Mouse (Mus musculus) layer of hippocampus, postnatal 14 days (tissue): ENCODE results near the gene St7. TPM values are rescaled to one million over a fixed set of nuclear protein-coding genes. Genes with fewer than 3 reads are reported as not detected.

ENCODE experiments used
- DNase-seq, 2 experiments: peaks; one replicate each; pipeline ENCODE4 v3.0.0; 2021 to 2022; ENCODE audit warnings: low spot score in 2 of 2, mixed read lengths in 1 of 2
- total RNA-seq, 2 experiments: library from RNA; stranded (reverse); gene quantifications; 2 replicates each; pipeline ENCODE4 v1.2.3; 2021

Gene St7
- total RNA-seq, 2 experiments from 2014 or later: 40.8 to 42.2 TPM

GRCm38 (mm10) chr6:17942344-17942743, 249.6 kb downstream of the St7 start:
- DNase-seq: no peak

DNA sequence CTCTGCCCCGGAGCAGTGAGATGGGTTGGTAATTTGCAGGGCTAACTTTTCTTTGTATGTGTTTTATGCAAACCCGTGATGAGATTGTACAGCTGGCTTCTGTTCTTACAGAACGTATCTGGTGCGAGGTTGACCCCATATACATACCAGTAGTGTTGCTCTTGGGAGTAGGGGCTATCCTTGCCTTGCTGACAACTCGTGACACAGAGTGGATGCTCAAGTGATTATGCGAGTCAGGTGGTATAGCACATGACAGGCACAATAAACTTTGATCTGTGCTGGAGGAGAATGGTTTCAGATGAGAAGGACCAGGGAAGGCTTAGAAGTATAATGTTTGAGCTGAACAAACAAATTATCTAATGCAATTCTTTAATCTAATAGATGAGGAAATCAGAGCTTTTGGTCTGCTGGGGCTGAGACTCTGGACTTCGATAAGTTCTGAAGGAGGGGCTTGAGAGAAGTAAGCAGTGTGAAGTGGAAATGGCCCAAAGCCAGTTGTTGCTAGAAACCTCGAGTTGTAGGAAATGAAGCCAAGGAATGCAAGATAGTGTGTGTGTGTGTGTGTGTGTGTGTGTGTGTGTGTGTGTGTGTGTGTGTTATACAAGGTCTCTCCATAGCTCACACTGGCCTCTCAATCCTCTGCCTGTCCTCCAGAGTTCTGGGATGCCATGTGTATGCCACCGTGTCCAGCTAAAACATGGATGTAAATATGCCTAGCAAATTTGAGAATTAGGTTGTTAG, 251.3 kb downstream of the St7 start:
- no peak for DNase-seq

- DNase-seq: no peak
Measured at GRCm38 (mm10) chr6:17946456-17946855, 253.7 kb downstream of the St7 start.

DNA sequence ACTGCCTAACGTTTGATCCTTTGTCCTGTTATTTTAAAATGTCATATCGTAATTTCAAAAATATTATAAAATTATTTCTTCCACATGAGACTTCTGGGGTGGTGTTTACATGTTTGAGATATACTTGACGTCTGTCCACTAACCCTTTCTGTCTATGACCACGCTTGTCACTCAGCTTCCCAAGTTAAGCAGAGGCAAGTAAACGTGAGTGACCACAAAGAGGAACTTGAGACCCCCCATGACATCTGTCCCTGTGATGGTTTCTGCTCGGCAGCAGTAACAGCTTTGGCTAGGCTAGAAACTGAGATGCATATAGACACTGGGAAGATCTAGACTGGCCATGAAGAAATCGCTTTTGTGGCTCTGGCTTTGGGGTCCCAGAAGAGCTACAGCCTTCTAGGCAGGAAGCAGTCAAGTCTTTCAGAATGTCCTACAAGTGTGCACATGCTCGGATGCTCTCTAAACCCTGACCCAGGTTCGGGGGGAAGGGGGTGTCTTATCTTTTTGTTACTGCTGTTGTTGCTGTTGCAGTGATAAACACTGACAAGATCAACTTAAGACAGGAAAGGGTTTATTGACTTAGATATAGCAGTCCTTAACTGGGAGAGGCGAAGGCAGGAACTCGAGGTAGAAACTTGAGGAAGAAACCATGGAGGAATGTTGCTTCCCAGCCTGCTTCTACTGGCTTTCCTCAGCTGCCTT, 254.5 kb downstream of the St7 start:
- DNase-seq: no peak

DNA sequence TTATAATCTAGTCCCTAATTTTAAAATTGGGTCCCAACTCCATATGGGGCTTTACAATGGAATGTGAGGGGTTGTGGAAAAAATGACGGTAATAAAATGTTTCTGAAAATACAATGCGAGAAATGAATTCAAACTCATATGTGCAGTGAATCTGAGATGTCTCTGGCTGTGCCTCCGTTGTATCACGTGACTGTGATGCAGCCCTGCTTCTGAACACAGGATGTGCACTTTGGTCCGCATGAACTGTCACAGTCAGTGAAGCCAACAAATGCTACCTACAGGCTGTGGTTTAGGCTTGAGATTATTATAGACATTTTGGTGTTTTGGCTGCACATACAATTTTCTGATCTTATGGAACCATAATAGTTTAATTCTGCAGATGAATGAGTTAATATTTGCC, 256.4 kb downstream of the St7 start:
- no peak for DNase-seq

DNA sequence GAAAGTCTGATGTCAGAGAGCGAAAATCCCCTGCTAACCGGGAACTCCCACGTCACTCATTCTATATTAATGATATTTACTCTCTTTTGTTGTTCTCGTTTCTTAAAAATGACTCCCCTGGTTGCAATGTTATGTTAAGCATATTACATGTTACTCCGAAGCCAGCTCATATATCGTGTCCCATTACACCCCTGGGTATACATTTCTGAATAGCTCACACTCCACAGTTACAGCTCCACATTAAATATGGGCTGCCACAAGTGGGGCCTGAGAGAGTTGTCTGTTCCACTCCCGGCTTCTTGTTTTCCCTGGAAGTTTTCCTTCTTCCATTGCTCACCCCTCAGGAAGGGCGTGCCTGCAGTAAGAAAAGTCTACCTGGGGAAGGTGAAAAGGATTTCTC, 259.0 kb downstream of the St7 start:
- no peak for DNase-seq

- no peak for DNase-seq
Measured at GRCm38 (mm10) chr6:17963455-17963854, 270.7 kb downstream of the St7 start.

DNA sequence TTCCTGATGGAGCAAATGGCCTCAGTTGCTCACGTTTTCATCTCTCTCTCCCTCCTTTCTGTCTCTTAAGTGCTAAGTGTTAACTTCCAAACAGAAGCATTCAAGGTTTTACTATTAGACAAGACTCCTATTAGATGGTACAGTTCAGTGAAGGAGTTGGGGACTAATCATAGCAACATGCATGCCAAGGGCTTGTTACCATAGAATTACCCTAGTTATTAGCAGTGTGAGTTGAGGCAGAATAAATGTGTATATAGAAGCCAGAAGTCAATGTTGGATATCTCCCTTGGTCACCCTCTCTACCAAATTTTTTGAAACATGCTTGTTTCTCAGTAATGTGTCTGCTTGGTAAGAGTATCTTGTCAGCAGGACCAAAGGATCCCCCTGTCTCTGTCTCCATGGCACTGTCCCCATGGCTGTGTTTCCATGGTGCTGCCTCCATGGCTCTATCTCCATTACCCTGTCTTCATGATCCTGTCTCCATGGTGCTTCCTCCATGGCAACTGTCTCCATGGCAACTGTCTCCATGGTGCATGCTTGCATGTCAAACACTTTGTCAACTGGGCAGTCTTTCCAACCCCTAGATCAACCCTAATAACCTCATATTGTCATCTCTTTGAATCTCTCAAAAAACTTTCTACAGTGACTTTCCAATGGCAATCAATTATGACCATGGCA, 275.9 kb downstream of the St7 start:
- DNase-seq: no peak

- DNase-seq: no peak
Measured at GRCm38 (mm10) chr6:17969815-17970214, 277.1 kb downstream of the St7 start.

DNA sequence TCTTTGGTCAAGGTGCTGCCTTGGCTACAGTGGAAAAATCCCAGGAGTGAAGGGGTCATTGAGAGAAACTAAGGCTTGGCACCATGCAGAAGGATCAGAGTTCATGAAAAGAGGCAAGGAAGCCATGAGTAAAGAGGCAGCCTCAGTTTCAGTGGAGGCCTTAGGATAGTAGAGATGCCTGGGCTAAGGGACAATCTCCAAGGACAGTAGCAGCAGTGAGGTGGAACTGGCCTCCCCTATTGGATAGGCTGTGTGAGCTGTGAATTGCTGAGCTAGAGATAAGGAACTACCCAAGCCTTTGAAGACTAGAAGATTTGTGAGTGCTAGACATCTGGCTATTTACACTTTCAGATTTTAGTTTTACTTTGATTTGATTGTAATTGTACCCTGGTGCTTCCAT, 278.7 kb downstream of the St7 start:
- DNase-seq: no peak

- DNase-seq: peak in 1 of 2 experiments; percentile 44
Measured at GRCm38 (mm10) chr6:17974416-17974815, 281.7 kb downstream of the St7 start.

- no peak for DNase-seq
Measured at GRCm38 (mm10) chr6:17977165-17977564, 284.4 kb downstream of the St7 start.

DNA sequence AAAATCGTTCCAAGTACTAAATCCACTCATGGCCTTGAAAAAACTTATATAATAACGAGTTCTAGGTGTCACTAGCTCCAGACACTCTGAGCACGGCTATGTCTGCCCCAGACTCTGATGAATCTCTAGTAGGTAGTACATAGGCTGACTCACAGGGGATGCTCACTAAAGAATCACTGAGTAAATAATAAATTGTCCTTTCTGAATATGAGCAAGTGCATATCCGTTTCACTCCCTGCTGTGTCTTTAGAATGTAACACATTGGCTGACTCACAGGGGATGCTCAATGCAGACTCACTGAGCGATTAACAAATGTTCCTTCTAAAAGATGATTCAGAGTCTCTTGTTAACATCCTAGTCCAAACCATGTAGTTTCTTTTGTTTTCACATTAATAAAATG, 285.6 kb downstream of the St7 start:
- DNase-seq: no peak

DNA sequence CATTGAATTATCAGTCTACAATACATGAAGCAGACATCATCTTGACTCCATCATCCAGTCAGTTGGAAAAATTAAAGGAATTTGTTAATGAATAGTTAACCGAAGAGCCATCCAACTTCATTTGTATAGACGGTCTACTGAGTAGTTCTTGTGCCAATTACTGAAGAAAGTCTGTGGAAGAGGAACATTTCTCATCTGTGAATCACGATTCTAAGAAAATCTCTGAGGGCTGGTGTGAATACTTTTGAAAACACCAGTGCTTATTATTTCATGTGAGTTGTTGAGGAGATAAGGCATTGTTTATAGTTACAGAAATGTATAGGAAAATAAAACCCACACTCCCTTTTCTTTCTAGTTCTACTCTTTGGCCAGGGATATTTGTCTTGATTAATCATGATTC, 286.1 kb downstream of the St7 start:
- DNase-seq: no peak

DNA sequence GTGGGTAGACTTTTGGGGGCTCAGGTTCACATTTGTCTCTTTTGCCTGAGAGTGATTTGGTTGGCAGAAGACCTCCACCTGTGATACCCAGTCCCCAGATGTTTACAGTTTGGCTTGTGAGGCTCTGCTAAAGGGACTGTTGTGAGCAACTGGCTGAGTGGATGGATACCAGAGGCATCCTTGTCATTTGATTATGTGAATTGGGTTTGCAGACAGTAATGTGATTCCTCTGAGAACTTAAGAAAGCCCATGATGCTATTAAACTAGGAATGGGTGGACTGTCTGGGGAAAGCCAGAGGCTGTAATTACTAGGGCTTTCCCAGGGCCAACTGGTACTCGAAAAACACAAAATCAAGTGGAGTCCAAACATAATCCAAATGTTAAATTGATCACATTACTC, 286.6 kb downstream of the St7 start:
- DNase-seq: no peak

- DNase-seq: no peak
Measured at GRCm38 (mm10) chr6:17990173-17991028, 297.7 kb downstream of the St7 start.

GRCm38 (mm10) chr6:17991625-17992024, 298.9 kb downstream of the St7 start:
- DNase-seq: no peak
